Mouse (Mus musculus) midbrain, embryonic 14.5 days (tissue): ENCODE results near the gene Washc1. TPM values are rescaled to one million over a fixed set of nuclear protein-coding genes. Genes with fewer than 3 reads are reported as not detected.
"Not testable (repeated sequence)": the region's sequence is repeated elsewhere in the genome, so short reads cannot be mapped to it uniquely, and the experiment has no call there.

Source experiments
- ATAC-seq: fragments of 200-750 bp; cut with Nextera tagmentation; 2 replicates; pipeline ENCODE4 v1.8.0; 2017; ENCODE audit warnings: moderate number of reproducible peaks, moderate library complexity; ENCODE audit not compliant: low FRiP score, low TSS enrichment
- DNase-seq: peaks from one replicate; pipeline ENCODE4 v3.0.0-alpha.2; 2015
- H3K27ac ChIP-seq: fragments of 300-500 bp; sonication (generic); replicated peaks from 2 replicates; pipeline ENCODE4 v1.5.1; 2014; ENCODE audit warnings: mild to moderate bottlenecking, low read depth, low read length, moderate library complexity
- H3K27me3 ChIP-seq: fragments of 300-500 bp; sonication (generic); 2 replicates; pipeline ENCODE4 v1.6.1; 2014; ENCODE audit warnings: low read length, control low read depth, mixed read lengths; ENCODE audit not compliant: control insufficient read depth, insufficient read depth
- H3K36me3 ChIP-seq: fragments of 300-500 bp; sonication (generic); 2 replicates; pipeline ENCODE4 v1.6.1; 2014; ENCODE audit warnings: low read length, control low read depth; ENCODE audit not compliant: control insufficient read depth, insufficient read depth
- H3K4me1 ChIP-seq: fragments of 300-500 bp; sonication (generic); 2 replicates; pipeline ENCODE4 v1.6.1; 2014; ENCODE audit warnings: mild to moderate bottlenecking, antibody characterized with exemption, low read length, control low read depth; ENCODE audit not compliant: control insufficient read depth, insufficient read depth
- H3K4me2 ChIP-seq: fragments of 300-500 bp; sonication (generic); 2 replicates; pipeline ENCODE4 v1.6.1; 2014; ENCODE audit warnings: mild to moderate bottlenecking, low read length, moderate library complexity
- H3K4me3 ChIP-seq: fragments of 300-500 bp; sonication (generic); replicated peaks from 2 replicates; pipeline ENCODE4 v1.5.1; 2014; ENCODE audit warnings: low read depth, low read length
- H3K9ac ChIP-seq: fragments of 300-500 bp; sonication (generic); replicated peaks from 2 replicates; pipeline ENCODE4 v1.6.1; 2014; ENCODE audit warnings: mild to moderate bottlenecking, low read length, moderate library complexity
- H3K9me3 ChIP-seq: fragments of 300-500 bp; sonication (generic); 2 replicates; pipeline ENCODE4 v1.6.1; 2016; ENCODE audit warnings: low read length, control low read depth, mixed read lengths; ENCODE audit not compliant: control insufficient read depth
- WGBS: fragments of 180-500 bp; shearing (Covaris S2); extraction: QIAGEN DNeasy Blood & Tissue Kit; methylation state at CpG from one replicate; pipeline ENCODE4 v1.1.7; 2014; 5-methylcytosine and 5-hydroxymethylcytosine counted together
- polyA plus RNA-seq: library from polyadenylated mRNA; unstranded; fragments of >200 nt; fragmentation: Nextera tagmentation; extraction: Ambion mirVana; gene quantifications from 2 replicates; pipeline ENCODE4 v1.2.1, GENCODE M21; 2014

Washc1 gene
- polyA plus RNA-seq: 36.2 and 41.4 TPM in 2 replicates

DNA sequence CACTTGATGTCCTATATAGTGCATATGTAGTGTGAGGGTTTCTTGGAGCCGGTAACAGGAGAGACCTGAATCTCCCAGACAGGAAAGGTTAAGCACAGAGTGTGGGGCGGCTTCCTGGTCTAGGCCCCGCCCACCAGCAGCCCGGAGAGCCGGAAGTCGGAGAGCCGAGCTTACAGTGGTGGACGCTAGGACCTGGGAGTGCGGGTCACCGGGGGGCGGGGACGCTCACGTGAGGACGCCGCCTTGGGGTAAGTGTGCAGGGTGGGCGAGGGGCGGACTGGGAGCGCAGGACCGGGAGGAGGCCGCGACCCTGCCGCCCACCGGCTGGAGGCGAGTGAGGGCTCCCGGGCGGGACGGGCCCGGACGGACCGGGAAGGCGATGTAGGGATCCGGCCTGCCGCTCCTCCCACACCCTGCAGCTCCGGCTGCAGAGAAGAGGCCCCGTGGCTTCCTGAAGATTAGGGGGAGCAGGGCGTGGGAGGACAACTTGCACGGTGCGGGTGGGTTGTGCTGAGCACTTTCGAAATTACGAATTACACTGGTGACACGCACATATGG is at the start of gene Washc1:
Washc1 (plus strand) TSS at position 144 of the 558 bp plus-strand sequence.
- Histone ChIP-seq H3K4me2 (peak within 1 kb of the TSS; percentile 69), H3K27ac (peak within 1 kb of the TSS; percentile 68; the same call in 1 of the 2 replicates), H3K9ac (peak within 1 kb of the TSS; percentile 75), H3K27me3 (no peaks in the 10 kb centered on the region), H3K4me1 (peaks cover 10% of the 10 kb centered on the region), H3K36me3 (peaks cover 29% of the 10 kb centered on the region), H3K4me3 (peak within 1 kb of the TSS; percentile 76), H3K9me3 (no peaks in the 10 kb centered on the region)
- ATAC-seq (peak; percentile 98), DNase-seq (peak; percentile 96)
- WGBS: under 1% methylated on average over 41 of the region's 41 CpGs

DNA sequence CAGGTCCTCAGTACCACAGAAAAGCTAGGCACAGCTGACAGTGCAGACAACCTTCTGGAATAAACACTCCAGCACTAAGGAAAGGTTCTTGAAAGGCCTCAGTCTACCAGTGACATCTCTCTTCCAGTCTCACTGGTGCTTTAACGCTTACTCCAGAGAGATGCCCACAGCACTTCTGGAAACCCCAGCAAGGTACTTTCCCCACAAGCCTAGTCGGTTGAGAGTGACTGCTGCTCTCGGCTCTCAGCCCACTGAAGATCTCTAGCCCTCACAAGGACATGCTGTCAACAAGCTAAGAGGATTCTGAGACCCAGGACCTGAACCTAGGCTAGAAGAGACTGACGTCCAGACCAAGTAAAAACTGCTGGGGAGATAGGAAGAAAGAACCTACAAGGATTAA is 46.2 kb upstream of the Washc1 start:
- ATAC-seq: no peak
- DNase-seq: no peak
- Histone ChIP-seq H3K27me3 (no peaks in the 10 kb centered on the region), H3K27ac (no peak overlapping the region), H3K9ac (no peak overlapping the region), H3K9me3 (no peaks in the 10 kb centered on the region), H3K4me2 (no peak overlapping the region), H3K36me3 (no peaks in the 10 kb centered on the region), H3K4me3 (no peak overlapping the region), H3K4me1 (no peaks in the 10 kb centered on the region)
- WGBS: 90% methylated on average over 4 of the region's 4 CpGs

DNA sequence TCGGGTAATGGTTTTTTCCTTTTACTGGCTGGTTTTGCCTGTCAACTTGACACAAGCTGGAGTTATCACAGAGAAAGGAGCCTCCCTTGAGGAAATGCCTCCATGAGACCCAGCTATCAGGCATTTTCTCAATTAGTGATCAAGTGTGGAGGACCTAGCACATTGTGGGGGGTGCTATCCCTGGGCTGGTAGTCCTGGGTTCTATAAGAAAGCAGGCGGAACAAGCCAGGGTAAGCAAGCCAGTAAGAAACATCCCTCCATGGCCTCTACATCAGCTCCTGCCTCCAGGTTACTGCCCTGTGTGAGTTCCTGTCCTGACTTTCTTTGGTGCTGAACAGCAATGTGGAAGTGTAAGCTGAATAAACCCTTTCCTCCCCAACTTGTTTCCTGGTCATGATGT is 42.3 kb upstream of the Washc1 start:
- 93% methylated on average over 2 of the region's 2 CpGs for WGBS
- H3K9me3 ChIP-seq, H3K27me3 ChIP-seq, H3K4me1 ChIP-seq, H3K36me3 ChIP-seq, H3K4me3 ChIP-seq, H3K4me2 ChIP-seq, ATAC-seq, H3K27ac ChIP-seq, DNase-seq, H3K9ac ChIP-seq: not testable (repeated sequence)

DNA sequence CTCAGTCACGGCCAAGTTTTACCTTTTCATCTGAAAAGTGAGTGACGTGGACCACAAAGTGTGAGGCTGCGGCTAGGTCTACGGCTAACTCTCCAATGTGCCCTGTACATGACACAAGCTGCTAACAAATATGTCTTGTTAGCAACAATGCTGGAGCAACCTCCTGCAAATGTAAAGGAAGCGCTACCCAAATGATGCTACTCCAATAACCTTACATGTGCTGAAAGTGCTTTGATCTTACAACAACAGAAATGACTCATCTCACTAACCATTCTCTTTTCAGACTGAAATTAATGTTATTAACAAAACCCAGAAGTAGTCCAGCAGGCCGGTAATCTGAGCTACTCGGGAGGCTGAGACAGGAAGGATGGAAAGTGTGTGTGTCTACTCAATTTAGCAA is 37.4 kb upstream of the Washc1 start:
- Histone ChIP-seq H3K27ac (no peak overlapping the region), H3K27me3 (no peaks in the 10 kb centered on the region), H3K9ac (no peak overlapping the region), H3K36me3 (peaks cover 5% of the 10 kb centered on the region; the same call in 1 of the 2 replicates), H3K4me3 (no peak overlapping the region), H3K9me3 (no peaks in the 10 kb centered on the region), H3K4me2 (no peak overlapping the region), H3K4me1 (peaks cover 23% of the 10 kb centered on the region)
- DNase-seq (no peak), ATAC-seq (no peak)
- 90% methylated on average over 7 of the region's 7 CpGs for WGBS

DNA sequence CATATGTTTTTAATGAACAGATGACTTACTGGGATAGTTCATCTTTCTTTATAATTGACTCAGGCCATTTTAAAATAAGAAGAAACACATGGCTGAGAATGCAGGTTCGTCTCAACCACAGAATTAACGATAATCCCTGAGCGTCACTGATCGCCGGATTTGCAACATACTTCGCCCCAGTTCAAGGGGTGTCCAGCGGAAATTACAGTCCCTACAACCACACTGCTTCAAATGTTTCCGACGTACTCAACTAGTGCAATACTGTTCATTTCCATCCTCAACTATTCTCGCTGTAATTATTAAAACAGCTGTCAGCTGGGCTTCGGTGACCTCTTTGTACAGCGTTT is 35.5 kb upstream of the Washc1 start:
- ATAC-seq (no peak), DNase-seq (no peak)
- peak overlapping the region; percentile 96 for H3K27ac ChIP-seq
- peaks cover 19% of the 10 kb centered on the region for H3K36me3 ChIP-seq
- peak overlapping the region; percentile 80 for H3K4me2 ChIP-seq
- H3K9me3 ChIP-seq: no peaks in the 10 kb centered on the region
- peak overlapping the region; percentile 85 for H3K9ac ChIP-seq
- WGBS: 3% methylated on average over 12 of the region's 12 CpGs
- peaks cover 23% of the 10 kb centered on the region for H3K4me1 ChIP-seq
- H3K27me3 ChIP-seq: no peaks in the 10 kb centered on the region
- H3K4me3 ChIP-seq: peak overlapping the region; percentile 86

DNA sequence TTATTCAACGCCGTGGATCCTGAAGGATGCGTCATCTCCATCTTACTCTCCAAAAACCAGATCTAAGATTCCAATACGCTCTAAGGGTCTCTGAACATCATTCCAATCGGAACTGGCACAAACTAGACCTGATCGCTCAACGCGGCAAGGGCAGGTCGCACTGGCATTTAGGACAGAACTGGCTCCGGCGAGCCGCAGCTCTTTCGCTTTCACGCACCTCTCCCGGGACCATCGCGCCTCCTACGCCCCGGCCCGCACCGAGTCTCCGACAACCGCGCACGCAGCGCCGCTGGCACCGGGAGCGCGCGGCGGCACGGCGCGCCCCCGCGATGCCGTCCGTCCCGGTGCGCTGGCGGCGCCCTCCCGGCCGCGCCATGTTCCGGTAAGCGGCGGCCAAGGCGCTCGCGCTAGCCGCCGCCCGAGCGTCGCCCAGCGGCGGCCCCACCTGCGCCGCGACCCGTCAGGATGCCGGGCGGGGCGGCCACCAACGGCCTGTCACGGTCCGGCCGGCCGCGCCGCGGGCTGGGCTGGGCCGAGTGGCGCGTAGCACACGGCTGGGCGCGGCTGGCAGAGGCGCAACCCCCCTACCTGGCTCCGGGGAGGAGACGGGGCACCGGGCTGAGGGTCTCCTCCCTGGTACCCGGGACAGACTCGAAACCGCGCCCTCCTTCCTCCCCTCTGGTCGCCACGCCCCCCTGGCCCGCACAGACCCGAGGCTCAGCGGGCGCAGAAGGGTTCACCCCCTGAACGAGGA is 35.0 kb upstream of the Washc1 start:
- WGBS: under 1% methylated on average over 89 of the region's 95 CpGs
- no peaks in the 10 kb centered on the region for H3K9me3 ChIP-seq
- H3K4me3 ChIP-seq: peak overlapping the region; percentile 86
- peaks cover 23% of the 10 kb centered on the region for H3K4me1 ChIP-seq
- H3K4me2 ChIP-seq: peak overlapping the region; percentile 80
- peak; percentile 76 for DNase-seq
- H3K36me3 ChIP-seq: peaks cover 25% of the 10 kb centered on the region
- no peaks in the 10 kb centered on the region for H3K27me3 ChIP-seq
- peak overlapping the region; percentile 96 for H3K27ac ChIP-seq
- ATAC-seq: peak; percentile 88
- H3K9ac ChIP-seq: peak overlapping the region; percentile 85

DNA sequence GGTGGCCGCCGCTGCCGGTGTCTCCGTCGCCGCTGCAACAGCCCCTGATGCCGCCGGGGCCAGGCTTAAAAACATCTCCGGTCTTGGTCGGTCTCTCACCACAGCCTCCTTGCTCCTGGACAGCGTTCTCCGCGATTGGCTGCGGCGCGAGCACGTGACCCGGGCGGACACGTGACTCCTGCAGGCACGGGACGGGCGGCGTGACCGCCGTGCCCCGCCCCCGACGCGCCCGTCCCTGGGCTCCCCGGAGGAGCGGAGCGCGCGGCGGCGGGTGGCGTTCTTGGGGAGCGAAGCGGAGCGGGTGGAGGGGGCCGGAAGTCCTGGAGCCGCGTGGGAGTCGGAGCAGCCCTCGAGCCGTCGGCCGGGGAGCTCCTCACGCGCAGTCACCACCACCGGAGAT is 34.4 kb upstream of the Washc1 start, which contains the start of gene Ankrd12:
Ankrd12 (minus strand) TSS at position 156 of the 400 bp plus-strand sequence.
- under 1% methylated on average over 53 of the region's 53 CpGs for WGBS

DNA sequence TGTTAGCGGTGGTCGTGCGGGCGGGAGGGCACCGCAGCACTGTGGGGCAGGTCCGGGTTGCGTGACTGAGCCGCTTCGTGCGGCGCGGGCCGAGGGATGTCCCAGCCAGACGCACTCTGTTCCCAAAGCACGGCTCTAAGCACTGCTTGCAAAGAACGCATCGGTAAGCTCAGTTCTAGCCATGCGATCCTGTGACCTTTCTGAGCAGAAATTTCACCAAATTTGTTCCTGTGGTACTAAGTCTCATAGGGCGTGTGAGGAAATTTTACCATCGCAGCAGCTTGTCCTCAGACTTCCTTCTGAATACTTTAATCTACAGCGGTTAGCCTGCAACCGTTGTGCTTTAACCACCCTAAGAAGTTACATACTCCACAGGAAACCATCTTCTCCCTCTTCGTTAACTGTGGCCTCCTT is 33.9 kb upstream of the Washc1 start:
- ATAC-seq: peak; percentile 66
- under 1% methylated on average over 23 of the region's 23 CpGs for WGBS
- peak overlapping the region; percentile 86 for H3K4me3 ChIP-seq
- H3K27ac ChIP-seq: peak overlapping the region; percentile 96
- H3K36me3 ChIP-seq: peaks cover 29% of the 10 kb centered on the region
- peak overlapping the region; percentile 80 for H3K4me2 ChIP-seq
- no peaks in the 10 kb centered on the region for H3K27me3 ChIP-seq
- H3K9ac ChIP-seq: peak overlapping the region; percentile 85
- H3K4me1 ChIP-seq: peaks cover 23% of the 10 kb centered on the region
- H3K9me3 ChIP-seq: no peaks in the 10 kb centered on the region
- DNase-seq: peak; percentile 62

More for the DNA sequence above, 34.4 kb upstream of the Washc1 start, which contains the start of gene Ankrd12:
- H3K9me3 ChIP-seq: no peaks in the 10 kb centered on the region
- H3K9ac ChIP-seq: peak within 1 kb of the TSS; percentile 85
- ATAC-seq (peak; percentile 99), DNase-seq (peak; percentile 97)
- H3K4me3 ChIP-seq: peak within 1 kb of the TSS; percentile 86
- H3K4me1 ChIP-seq: peaks cover 23% of the 10 kb centered on the region
- peak within 1 kb of the TSS; percentile 80 for H3K4me2 ChIP-seq
- H3K27me3 ChIP-seq: no peaks in the 10 kb centered on the region
- H3K27ac ChIP-seq: peak within 1 kb of the TSS; percentile 96
- H3K36me3 ChIP-seq: peaks cover 29% of the 10 kb centered on the region
